Mouse (Mus musculus) olfactory bulb, adult 2 months (tissue): ENCODE results near the gene Chst5. TPM values are rescaled to one million over a fixed set of nuclear protein-coding genes. Genes with fewer than 3 reads are reported as not detected.

Source experiments
- H3K27ac ChIP-seq: fragments of 200-500 bp; 2 replicates; pipeline ENCODE4 v1.5.1; 2012; ENCODE audit warnings: low read depth, low read length; ENCODE audit not compliant: insufficient read depth
- H3K4me1 ChIP-seq: fragments of 200-500 bp; 2 replicates; pipeline ENCODE4 v1.6.1; 2012; ENCODE audit warnings: low read length; ENCODE audit not compliant: control insufficient read depth, insufficient read depth
- H3K4me3 ChIP-seq: fragments of 200-500 bp; 2 replicates; pipeline ENCODE4 v1.5.1; 2012; ENCODE audit warnings: mild to moderate bottlenecking, low read depth, low read length, moderate library complexity; ENCODE audit not compliant: insufficient read depth
- CTCF ChIP-seq: fragments of 200-500 bp; IDR thresholded peaks from 2 replicates; pipeline ENCODE4 v1.5.1; 2012; ENCODE audit warnings: low read depth, mild to moderate bottlenecking, low read length, moderate library complexity; ENCODE audit not compliant: insufficient read depth
- POLR2A ChIP-seq: fragments of 200-500 bp; IDR thresholded peaks from 2 replicates; pipeline ENCODE4 v1.6.1; 2012; ENCODE audit warnings: mild to moderate bottlenecking, low read depth, low read length, moderate library complexity; ENCODE audit not compliant: insufficient read depth
- WGBS: fragments of 180-500 bp; shearing (Covaris S2); methylation state at CpG from one replicate; pipeline ENCODE4 v1.1.7; 2018; 5-methylcytosine and 5-hydroxymethylcytosine counted together
- polyA plus RNA-seq: library from polyadenylated mRNA; stranded (reverse); fragments of >200 nt; gene quantifications from 2 replicates; pipeline ENCODE4 v1.2.4, GENCODE M21; 2012; ENCODE audit warnings: low replicate concordance; ENCODE audit not compliant: missing spikeins, insufficient read depth, insufficient read length

Chst5 gene
- polyA plus RNA-seq, 1 experiment, result not detected

DNA sequence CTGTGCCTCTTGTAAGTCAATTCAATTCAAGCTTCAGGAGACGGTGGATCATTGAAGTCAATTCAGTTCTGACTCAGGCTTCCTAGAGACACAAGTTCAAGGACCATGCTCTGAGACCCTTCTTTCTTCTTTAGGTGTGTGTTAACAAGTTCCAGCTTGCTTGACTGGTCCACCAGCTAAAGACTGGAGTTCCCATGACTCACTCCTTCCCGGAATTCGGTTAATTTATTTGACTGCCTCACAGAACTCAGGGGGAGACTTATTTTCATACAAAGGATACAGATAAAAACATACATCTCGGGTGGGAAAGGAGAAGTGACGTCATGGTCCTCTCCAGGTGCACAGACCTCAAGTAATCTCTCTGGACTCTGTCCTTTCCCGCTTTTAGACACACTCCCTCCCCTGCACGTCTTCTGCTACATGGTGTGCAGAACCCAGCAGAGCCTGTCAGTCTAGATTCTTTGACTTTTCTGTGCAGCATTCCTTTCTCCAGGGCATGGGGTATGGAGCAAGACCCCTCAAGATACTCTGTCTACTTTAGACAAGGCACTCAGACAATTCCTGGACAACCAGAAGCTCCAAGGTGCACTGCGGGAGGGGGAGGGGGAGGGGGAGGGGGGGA lies 4.6 kb downstream of the Chst5 start:
- TF ChIP-seq POLR2A (no peak), CTCF (no peak)
- peaks cover 7% of the 10 kb centered on the region for H3K4me1 ChIP-seq
- H3K4me3 ChIP-seq, result no peak overlapping the region
- WGBS, result 74% methylated on average over 7 of the region's 8 CpGs
- no peak overlapping the region for H3K27ac ChIP-seq

DNA sequence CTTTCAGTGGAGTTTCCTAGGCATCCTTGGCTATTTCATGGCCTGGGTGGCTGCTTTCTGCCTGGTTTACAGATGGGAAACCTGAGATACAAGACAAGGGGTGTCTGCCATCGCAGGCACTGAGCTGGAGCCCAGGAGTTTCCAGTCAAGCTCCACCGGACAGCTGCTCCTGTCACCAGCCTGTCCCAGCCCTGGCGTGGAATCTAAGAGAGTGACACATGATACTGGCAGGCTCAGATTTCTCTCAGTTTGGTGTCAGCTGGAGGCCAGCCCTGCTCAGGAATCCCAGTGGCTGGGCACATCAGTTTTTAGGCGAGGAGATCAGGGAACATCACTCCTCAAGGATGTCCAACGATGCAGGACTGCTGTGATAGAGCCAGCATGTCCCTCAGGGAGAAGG lies 8.2 kb downstream of the Chst5 start:
- 63% methylated on average over 5 of the region's 5 CpGs for WGBS
- no peaks in the 10 kb centered on the region for H3K4me1 ChIP-seq
- no peak overlapping the region for H3K4me3 ChIP-seq
- no peak for TF ChIP-seq CTCF
- no peak for TF ChIP-seq POLR2A
- no peak overlapping the region for H3K27ac ChIP-seq

DNA sequence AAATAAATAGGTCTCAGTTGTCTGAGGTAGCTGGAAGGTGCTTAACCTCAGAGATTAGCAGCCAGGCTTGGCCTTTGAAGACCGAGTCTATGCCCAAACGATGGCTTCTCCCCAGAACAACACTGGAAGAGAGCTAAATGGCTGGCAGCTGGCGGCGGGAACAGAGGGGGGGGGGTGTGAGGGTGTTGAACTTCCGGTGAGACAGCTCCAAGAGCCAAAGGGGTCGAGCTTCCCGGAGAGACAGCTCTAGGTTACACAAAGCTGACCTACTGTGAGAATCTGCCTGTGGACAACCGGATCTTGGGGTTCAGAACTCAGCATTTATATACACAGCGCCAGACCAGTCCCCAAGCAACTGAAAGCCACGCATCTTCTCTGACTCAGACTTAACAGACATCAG lies 11.7 kb downstream of the Chst5 start:
- no peaks in the 10 kb centered on the region for H3K4me1 ChIP-seq
- no peak overlapping the region for H3K4me3 ChIP-seq
- 45% methylated on average over 10 of the region's 10 CpGs for WGBS
- no peak overlapping the region for H3K27ac ChIP-seq
- TF ChIP-seq POLR2A, result no peak
- no peak for TF ChIP-seq CTCF

DNA sequence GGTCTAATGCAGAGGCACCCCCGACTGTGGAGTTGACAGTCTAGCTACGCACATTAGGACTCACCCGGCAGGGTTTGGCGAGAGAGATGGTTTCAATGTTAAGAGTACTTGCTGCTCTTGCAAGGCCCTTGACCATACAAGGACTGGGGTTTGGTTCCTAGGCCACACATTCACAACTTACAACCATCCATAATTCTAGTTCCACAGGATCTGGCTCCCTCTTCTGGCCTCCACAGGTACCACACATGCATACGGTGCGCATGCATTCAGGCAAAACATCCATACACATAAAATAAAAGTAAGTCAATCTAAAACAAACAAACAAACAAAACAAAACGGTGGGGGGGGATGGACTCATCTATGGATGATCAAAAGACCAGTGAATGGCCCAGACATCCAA lies 15.3 kb downstream of the Chst5 start:
- 91% methylated on average over 7 of the region's 7 CpGs for WGBS
- no peak for TF ChIP-seq POLR2A
- TF ChIP-seq CTCF, result no peak
- no peak overlapping the region for H3K4me3 ChIP-seq
- peaks cover 8% of the 10 kb centered on the region for H3K4me1 ChIP-seq
- no peak overlapping the region for H3K27ac ChIP-seq

DNA sequence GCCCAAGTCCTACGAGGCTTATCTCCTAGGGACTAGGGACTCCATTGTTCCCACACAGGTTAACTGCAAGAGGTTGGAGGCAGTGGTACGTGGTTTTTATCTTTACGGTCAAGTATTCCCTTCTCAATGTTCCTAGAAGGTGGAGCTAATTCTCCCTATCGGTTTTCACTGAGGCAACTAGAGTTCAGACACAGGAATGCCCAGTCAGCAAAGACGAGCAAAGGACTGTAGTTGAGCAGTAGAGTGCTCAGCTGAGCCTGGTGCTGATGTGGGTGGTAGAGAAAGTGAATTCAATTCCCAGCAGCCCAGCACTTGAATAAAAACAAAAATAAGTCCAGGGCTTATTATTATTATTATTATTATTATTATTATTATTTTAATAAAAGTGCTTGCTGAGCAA lies 17.6 kb downstream of the Chst5 start:
- WGBS, result 76% methylated on average over 5 of the region's 5 CpGs
- peaks cover 15% of the 10 kb centered on the region for H3K4me1 ChIP-seq
- no peak for TF ChIP-seq CTCF
- no peak for TF ChIP-seq POLR2A
- no peak overlapping the region for H3K27ac ChIP-seq
- H3K4me3 ChIP-seq, result no peak overlapping the region

DNA sequence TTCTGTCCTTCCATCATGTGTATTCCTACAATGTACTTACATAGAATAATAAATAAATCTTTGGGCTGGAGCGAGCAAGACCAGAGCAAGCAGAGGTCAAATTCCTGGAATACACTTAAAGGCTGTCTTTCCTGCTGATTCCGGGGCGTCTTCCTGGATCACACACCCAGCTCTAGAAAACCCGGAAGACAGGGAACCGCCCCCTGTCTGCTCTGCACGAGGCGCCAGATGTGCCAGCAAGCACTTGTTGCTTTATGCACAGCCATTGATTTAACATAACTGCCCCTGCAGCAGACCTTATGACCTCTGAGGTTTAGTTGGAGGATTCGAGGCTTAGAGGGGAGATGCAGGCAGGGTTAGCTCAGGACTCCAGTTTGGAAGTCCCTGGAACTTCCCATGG lies 18.3 kb downstream of the Chst5 start:
- 48% methylated on average over 8 of the region's 8 CpGs for WGBS

DNA sequence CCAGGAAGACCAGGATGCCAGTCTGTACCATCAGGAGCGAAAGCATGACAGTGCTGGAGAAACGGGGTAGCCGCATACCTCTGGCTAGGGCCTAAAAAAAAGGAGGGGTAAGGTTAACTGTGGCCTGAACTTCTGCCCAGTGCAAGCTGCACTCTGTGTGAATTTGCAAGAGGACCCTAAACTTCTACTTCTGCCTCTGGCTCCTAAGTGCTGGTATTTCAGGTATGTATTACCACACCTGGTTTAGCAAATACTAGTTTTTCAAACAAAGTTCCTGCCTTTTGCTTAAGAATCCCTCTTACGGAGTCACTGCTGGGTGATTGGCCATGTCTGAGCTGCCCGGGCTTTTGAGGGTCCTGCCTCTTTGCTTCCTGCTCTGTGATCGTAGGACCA lies 19.3 kb downstream of the Chst5 start:
- no peak overlapping the region for H3K4me3 ChIP-seq
- no peak overlapping the region for H3K27ac ChIP-seq
- WGBS, result 68% methylated on average over 6 of the region's 6 CpGs
- no peak for TF ChIP-seq CTCF
- no peak for TF ChIP-seq POLR2A
- peaks cover 15% of the 10 kb centered on the region for H3K4me1 ChIP-seq

More for the DNA sequence above, 18.3 kb downstream of the Chst5 start:
- H3K4me1 ChIP-seq, result peaks cover 15% of the 10 kb centered on the region
- H3K4me3 ChIP-seq, result no peak overlapping the region
- H3K27ac ChIP-seq, result no peak overlapping the region
- TF ChIP-seq CTCF, result no peak

DNA sequence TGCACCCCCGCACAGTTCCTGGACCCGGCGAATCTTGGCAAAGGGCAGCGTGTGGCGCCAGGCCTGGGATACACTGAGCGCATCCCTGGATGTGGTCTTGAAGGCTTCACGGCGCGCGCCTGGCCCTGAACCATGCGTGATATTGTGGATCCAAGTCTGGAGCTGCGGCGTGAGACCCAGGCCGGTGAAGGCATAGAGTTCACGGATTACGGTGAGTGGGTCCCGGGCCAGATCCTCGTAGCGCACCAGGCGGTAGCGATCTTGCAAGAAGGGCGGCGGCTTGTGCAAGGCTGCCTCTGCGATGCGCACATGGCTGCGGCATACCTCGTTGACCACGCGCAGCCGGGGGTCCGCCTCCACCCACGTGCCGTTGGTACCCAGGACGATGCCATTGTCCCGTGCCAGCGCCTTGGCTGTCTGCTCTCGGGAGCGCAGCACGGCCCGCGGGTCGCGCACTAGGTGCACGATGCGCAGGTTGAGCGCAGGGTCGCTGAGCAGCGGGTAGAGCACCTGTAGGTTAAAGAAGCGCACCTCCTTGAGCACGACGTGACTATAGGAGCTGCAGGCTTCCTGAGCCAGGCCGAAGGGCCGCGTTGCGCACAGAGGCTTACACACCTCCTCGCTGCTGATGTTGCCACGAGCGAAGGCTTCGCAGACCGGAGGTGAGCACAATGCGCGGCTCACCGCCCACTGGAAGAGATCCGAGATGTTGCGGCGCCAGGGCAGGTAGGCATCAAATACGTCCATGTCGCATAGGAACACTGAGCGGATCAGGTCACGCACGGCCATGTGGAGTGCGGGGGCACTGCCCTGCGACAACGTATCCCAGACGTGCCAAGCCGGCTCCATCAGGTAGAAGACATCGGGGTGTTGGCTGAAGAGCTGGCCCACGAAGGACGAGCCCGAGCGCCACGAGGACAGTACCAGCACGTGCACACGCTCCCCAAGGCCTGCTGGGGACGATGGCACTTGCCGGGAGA lies 20.0 kb downstream of the Chst5 start:
- WGBS, result 13% methylated on average over 86 of the region's 86 CpGs
- Histone ChIP-seq H3K4me3 (peak overlapping the region; percentile 16), H3K4me1 (peaks cover 15% of the 10 kb centered on the region), H3K27ac (no peak overlapping the region)
- TF ChIP-seq CTCF, result no peak
- TF ChIP-seq POLR2A, result no peak

DNA sequence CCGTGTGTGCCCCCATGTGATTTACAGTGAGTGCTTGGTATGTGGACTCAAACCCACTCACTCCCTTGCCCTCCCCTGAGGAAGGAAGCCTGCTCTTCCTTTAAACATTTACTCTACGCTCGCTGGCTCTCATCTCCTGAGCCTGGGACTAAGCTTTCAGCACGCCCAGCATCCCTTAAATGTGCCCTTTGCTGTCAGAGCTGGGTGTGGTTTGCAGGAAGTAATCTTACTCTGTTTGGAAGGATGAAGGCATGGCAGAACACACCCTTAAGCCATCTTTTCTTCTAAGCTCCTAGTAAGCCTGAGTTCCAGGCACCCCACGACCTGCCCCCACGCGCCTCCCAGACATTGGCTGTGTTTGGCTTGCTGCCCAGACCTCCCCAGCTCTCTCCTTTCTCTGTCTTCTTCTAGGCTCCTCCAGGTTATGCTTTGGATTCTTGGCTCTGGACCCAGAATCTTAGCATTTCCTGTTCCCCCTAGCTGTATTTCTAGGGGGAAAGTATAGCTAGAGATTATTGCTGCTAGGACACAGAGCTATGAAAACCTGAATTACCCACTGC lies 22.1 kb downstream of the Chst5 start:
- no peak overlapping the region for H3K4me3 ChIP-seq
- peaks cover 15% of the 10 kb centered on the region for H3K4me1 ChIP-seq
- TF ChIP-seq CTCF (no peak), POLR2A (no peak)
- WGBS, result 37% methylated on average over 7 of the region's 7 CpGs
- H3K27ac ChIP-seq, result no peak overlapping the region
